Mouse (Mus musculus): ENCODE measurements around the gene Arid1a.

GRCm38 (mm10) chr4:133680206-133680786 is 76.3 kb downstream of the Arid1a start:
- TF ChIP-seq GATA1 (IDR thresholded peaks at IDR 0.05; ENCODE audit: low read length) (no peak), TAL1 (IDR thresholded peaks at IDR 0.05; ENCODE audit: low read length) (no peak)
